Mouse (Mus musculus) induced T-regulatory cell, adult 2 months (primary cell): ENCODE results near the gene Ankrd28.
"Not testable (repeated sequence)": the region's sequence is repeated elsewhere in the genome, so short reads cannot be mapped to it uniquely, and the experiment has no call there.

Experiments
- DNase-seq: peaks from one replicate; pipeline ENCODE4 v3.0.0-alpha.2; 2012; ENCODE audit warnings: low read depth

The Ankrd28 gene

GRCm38 (mm10) chr14:31830571-31831369, at the start of gene Ankrd28:
Ankrd28 (minus strand) TSS chr14:31830651.
- peak; percentile 97 for DNase-seq

- no peak for DNase-seq
Observed at GRCm38 (mm10) chr14:31879456-31879855, 49.0 kb upstream of the Ankrd28 start.

DNA sequence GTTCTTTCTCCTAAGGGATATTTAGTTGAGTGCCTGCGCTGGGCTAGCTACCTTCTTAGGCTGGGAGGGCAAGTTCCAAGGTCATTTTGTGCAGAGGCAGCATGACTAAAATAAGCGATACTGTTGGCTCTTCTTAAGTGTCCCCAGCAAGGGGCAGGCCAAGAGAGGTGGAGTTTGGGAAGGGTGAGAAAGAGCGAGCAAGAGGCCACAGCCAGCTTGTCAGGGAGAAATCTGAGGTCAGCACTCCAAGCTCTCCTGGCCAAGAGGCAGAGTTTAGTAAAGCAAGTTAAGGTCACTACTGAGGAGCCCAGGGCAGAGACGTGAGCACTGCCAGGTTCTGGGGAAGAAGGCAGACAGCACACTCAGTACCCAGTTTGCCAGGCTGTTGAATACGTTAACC, 41.7 kb upstream of the Ankrd28 start:
- no peak for DNase-seq

GRCm38 (mm10) chr14:31870436-31870835, 40.0 kb upstream of the Ankrd28 start:
- DNase-seq: no peak

DNA sequence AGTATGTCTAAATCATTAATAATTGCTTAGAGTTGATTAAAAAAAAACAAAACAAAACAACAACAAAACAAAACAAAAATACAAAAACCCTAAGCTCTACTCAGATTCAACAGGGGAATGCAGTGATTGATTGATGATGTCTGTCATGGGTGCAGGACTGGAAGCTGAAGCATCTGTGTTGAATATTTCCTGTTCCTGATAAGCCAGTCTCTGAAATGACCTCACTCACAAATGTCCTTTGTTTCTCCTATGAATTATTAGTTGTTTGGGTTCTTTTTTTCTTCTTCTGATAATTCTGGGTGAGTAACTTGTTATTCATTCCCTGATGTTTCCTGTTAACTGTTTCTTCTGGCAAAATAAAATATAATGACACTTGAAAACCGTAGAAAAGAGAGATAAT, 38.1 kb upstream of the Ankrd28 start:
- DNase-seq: no peak

DNA sequence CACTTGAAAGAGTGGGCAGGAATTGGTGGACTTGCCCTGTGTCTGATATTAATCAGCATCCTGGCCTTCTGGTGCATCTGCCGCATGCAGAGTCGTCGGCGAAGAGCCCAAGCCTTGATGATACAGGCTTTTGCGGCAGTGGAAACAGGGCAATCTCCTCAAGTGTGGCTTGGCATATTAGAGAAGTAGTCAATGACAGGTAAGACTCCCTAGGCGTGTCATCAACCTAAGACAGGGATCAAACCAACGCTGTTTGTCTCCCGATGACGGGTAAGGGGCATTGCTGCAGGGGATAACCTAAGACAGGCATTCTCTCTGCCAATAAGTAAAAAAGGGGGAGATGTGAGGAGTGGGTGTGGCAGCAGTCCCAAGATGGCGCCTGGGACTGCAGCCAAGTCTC, 35.9 kb upstream of the Ankrd28 start:
- DNase-seq: not testable (repeated sequence)

GRCm38 (mm10) chr14:31858679-31859078, 28.2 kb upstream of the Ankrd28 start:
- DNase-seq: no peak

GRCm38 (mm10) chr14:31857096-31857975, 26.9 kb upstream of the Ankrd28 start:
- DNase-seq: no peak

GRCm38 (mm10) chr14:31856007-31856406, 25.6 kb upstream of the Ankrd28 start:
- no peak for DNase-seq

DNA sequence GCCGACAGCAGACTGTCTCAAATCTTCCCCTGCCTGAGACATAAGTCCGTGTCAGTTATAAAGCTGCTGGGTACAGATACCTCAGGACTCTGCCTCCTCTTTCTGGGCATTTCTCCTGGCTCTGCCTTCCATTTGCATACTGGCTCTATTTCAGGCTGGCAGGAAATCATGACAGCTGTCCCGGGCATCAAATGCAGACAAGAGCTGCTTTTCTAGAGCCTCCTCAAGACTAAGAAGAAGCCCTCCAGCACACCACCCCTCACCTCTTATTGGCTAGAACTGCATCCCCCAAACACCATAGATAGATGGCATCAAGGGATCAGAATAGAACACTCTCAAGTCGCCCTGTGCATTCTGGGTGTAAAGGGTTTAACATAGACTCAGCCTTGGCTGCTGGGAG, 24.2 kb upstream of the Ankrd28 start:
- DNase-seq: no peak

- no peak for DNase-seq
Observed at GRCm38 (mm10) chr14:31843571-31843970, 13.1 kb upstream of the Ankrd28 start.

DNA sequence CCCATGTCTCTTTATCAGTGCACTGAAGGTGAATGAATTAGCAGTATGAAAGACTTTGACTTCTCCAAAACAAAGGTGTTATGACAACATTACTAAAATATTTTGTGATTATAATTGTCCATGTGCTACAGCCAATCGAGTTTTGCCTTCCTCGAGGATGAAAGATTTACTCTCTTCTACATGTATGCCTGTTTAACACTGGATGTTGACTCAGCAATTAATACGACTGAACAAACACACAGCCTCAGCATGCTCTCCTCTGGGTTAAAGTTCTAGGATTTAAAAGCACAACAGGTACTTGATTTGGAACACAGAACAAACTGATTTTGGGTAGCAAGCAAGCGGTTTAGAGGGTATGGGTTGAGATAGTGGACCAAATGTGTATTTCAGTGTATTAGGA, 1.6 kb upstream of the Ankrd28 start:
- no peak for DNase-seq

- no peak for DNase-seq
Observed at GRCm38 (mm10) chr14:31831370-31831712, 890 bp upstream of the Ankrd28 start.

DNA sequence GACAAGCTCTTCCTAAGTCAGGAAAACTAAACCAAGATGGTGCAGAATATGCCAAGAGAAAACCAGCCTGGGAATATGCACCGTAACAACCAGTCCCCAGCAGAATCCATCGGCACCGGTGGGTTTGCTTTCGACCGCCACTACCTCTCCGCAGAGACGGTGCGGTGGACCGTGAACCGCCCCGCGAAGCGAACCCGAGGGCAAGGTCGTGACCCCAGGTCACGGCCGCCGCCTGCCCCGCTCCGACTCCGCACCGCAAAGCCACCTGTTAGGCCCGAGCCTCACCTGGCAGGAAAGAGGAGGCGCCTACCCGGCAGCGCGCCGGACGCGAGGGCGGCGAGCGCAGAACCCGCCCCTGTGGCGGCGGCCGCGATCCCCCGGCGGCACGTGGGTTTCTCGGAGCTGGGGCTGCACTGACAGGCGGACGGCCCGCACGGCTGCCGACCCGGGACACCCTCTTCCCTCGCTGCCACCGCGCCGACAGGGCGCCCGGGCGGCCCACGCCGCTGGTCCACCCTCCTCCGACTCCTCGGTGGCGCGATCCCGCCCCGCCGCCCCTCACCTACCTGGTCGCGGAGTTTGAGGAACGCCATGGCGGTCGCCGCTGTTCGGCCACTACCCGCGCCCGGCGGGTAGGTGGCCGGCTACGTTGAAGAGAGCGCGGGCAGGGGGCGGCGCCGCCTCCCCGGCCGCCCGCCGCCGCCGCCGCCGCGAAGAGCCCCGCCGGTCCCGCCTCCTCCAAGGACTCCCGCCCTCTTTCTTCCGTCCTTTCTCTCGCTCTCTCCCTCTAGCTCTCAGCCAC, 489 bp downstream of the Ankrd28 start:
- peak; percentile 80 for DNase-seq

DNA sequence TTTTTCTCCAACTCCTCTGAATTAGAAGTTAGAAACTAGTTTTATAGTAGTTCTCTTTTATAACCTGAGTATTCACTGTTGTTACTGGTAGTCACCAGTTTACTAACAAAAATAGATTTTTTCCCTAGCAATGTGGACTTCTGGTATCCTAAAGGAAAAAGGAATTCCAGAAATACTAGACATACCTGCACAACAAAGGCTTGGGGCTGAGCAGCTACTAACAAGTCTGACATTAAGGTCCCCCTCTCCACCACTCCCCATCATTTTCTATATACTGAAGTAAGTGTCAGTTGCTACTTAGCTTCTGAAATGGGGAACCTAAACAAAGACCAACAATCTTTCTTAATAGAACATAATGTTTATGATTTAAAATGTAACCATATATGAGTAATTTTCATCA, 3.2 kb downstream of the Ankrd28 start:
- DNase-seq: no peak

DNA sequence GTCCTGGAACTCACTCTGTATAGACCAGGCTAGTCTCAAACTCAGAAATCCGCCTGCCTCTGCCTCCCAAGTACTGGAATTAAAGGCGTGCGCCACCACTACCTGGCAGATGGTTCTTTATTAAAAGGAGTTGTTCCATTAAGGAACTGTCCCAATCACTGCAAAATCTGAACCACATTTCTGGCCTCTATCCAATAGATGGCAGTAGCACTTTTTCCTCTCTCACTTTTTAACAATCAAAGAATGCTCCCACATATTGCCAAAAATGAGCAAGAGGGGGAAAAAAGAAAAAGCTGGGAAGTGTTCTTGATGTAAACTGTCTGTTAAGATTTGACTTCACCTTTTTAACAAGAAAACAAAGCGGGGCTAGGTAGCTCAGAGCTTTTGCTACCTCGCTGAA, 20.5 kb downstream of the Ankrd28 start:
- DNase-seq: no peak

- DNase-seq: no peak
Observed at GRCm38 (mm10) chr14:31803791-31804190, 26.7 kb downstream of the Ankrd28 start.

- DNase-seq: no peak
Observed at GRCm38 (mm10) chr14:31800976-31801375, 29.5 kb downstream of the Ankrd28 start.

GRCm38 (mm10) chr14:31800446-31800845, 30.0 kb downstream of the Ankrd28 start:
- DNase-seq: no peak

GRCm38 (mm10) chr14:31798937-31799336, 31.5 kb downstream of the Ankrd28 start:
- DNase-seq: no peak

DNA sequence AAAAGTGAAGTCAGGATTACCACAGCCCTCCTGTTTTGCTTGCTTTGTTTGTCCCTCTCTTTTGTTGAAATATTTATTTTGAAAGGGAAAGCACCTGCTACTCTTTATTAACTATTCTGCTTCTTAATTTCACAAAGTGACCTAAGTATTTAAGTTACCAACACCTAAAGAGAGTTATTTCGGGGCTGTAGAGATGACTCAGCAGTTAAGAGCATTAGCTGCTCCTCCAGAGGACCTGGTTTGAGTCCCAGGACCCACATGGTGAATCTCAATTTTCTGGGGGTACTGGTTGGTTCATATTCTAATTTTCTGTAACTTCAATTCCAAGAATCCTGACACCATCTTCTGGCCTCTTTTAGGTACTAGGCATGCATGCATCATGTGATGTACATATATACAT, 34.9 kb downstream of the Ankrd28 start:
- DNase-seq: no peak

DNA sequence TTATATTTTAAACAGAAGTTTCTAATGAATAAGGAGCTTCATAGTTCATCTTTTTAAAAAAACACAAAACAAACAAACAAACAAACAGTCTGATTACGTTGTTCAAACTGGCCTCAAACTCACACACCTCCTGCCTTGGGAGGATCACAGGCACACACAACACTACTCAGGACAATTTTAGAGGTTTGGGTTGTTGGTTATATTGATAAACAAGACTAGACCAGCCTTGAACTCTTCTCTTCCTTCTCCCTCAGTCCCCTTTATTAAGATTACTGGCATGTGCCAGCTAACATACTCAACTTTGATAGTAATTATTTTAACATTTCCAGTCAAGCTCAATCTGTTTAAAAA, 35.7 kb downstream of the Ankrd28 start:
- no peak for DNase-seq
